Mouse (Mus musculus): Measurements from ENCODE around the gene Psg22. TPM values are rescaled to one million over a fixed set of nuclear protein-coding genes. Genes with fewer than 3 reads are reported as not detected.
"Not testable (repeated sequence)": the region's sequence is repeated elsewhere in the genome, so short reads cannot be mapped to it uniquely, and the experiment has no call there.

Psg22 gene
- polyA plus RNA-seq, 1 experiment = not detected

- TF ChIP-seq POLR2A (IDR thresholded peaks at IDR 0.05; ENCODE audit: low read depth, low read length) = no peak
- no peak for TF ChIP-seq CTCF (IDR thresholded peaks at IDR 0.05; ENCODE audit: extremely low read depth, insufficient read depth, insufficient read length, insufficient replicate concordance)
- WGBS = 82% methylated on average over 6 of the region's 6 CpGs
- Histone ChIP-seq H3K4me3 (ENCODE audit: extremely low read depth, insufficient read depth, insufficient read length) (no peak overlapping the region), H3K27me3 (ENCODE audit: control insufficient read depth, insufficient read depth, low read length) (no peaks in the 10 kb centered on the region), H3K36me3 (ENCODE audit: control insufficient read depth, insufficient read depth, low read length) (no peaks in the 10 kb centered on the region), H3K4me1 (ENCODE audit: control insufficient read depth, insufficient read depth, insufficient read length) (no peaks in the 10 kb centered on the region), H3K27ac (ENCODE audit: insufficient read depth, low read length) (no peak overlapping the region)
- no peak for DNase-seq (ENCODE audit: low read depth in 1 of 2, low spot score in 2 of 2)
Observed at GRCm38 (mm10) chr7:18724001-18724400, 6.1 kb downstream of the Psg22 start.

- not testable (repeated sequence) for H3K27me3 ChIP-seq (ENCODE audit: control insufficient read depth, insufficient read depth, low read length); DNase-seq (ENCODE audit: low read depth in 1 of 2, low spot score in 2 of 2); H3K4me3 ChIP-seq (ENCODE audit: extremely low read depth, insufficient read depth, insufficient read length); H3K27ac ChIP-seq (ENCODE audit: insufficient read depth, low read length); H3K4me1 ChIP-seq (ENCODE audit: control insufficient read depth, insufficient read depth, insufficient read length); H3K36me3 ChIP-seq (ENCODE audit: control insufficient read depth, insufficient read depth, low read length)
Observed at GRCm38 (mm10) chr7:18725931-18726330, 8.0 kb downstream of the Psg22 start.

- no peak for TF ChIP-seq POLR2A (IDR thresholded peaks at IDR 0.05; ENCODE audit: low read depth, low read length)
- TF ChIP-seq CTCF (IDR thresholded peaks at IDR 0.05; ENCODE audit: extremely low read depth, insufficient read depth, insufficient read length, insufficient replicate concordance) = no peak
- 74% methylated on average over 1 of the region's 1 CpGs for WGBS
- H3K4me1 ChIP-seq (ENCODE audit: control insufficient read depth, insufficient read depth, insufficient read length) = no peaks in the 10 kb centered on the region
- DNase-seq (ENCODE audit: low read depth in 1 of 2, low spot score in 2 of 2) = no peak
- no peak overlapping the region for H3K4me3 ChIP-seq (ENCODE audit: extremely low read depth, insufficient read depth, insufficient read length)
- no peaks in the 10 kb centered on the region for H3K27me3 ChIP-seq (ENCODE audit: control insufficient read depth, insufficient read depth, low read length)
- H3K36me3 ChIP-seq (ENCODE audit: control insufficient read depth, insufficient read depth, low read length) = no peaks in the 10 kb centered on the region
- no peak overlapping the region for H3K27ac ChIP-seq (ENCODE audit: insufficient read depth, low read length)
Observed at GRCm38 (mm10) chr7:18728391-18728790, 10.5 kb downstream of the Psg22 start.

- H3K27me3 ChIP-seq (ENCODE audit: control insufficient read depth, insufficient read depth, low read length) = no peaks in the 10 kb centered on the region
- no peaks in the 10 kb centered on the region for H3K4me1 ChIP-seq (ENCODE audit: control insufficient read depth, insufficient read depth, insufficient read length)
- no peak for DNase-seq (ENCODE audit: low read depth in 1 of 2, low spot score in 2 of 2)
- H3K36me3 ChIP-seq (ENCODE audit: control insufficient read depth, insufficient read depth, low read length) = no peaks in the 10 kb centered on the region
- no peak for TF ChIP-seq POLR2A (IDR thresholded peaks at IDR 0.05; ENCODE audit: low read depth, low read length)
- TF ChIP-seq CTCF (IDR thresholded peaks at IDR 0.05; ENCODE audit: extremely low read depth, insufficient read depth, insufficient read length, insufficient replicate concordance) = no peak
- no peak overlapping the region for H3K4me3 ChIP-seq (ENCODE audit: extremely low read depth, insufficient read depth, insufficient read length)
- H3K27ac ChIP-seq (ENCODE audit: insufficient read depth, low read length) = no peak overlapping the region
Observed at GRCm38 (mm10) chr7:18733111-18733510, 15.2 kb downstream of the Psg22 start.

GRCm38 (mm10) chr7:18734451-18734850 lies 16.6 kb downstream of the Psg22 start:
- Histone ChIP-seq H3K27me3 (ENCODE audit: control insufficient read depth, insufficient read depth, low read length) (no peaks in the 10 kb centered on the region), H3K4me3 (ENCODE audit: extremely low read depth, insufficient read depth, insufficient read length) (no peak overlapping the region), H3K4me1 (ENCODE audit: control insufficient read depth, insufficient read depth, insufficient read length) (no peaks in the 10 kb centered on the region), H3K27ac (ENCODE audit: insufficient read depth, low read length) (no peak overlapping the region), H3K36me3 (ENCODE audit: control insufficient read depth, insufficient read depth, low read length) (no peaks in the 10 kb centered on the region)
- WGBS = 87% methylated on average over 1 of the region's 1 CpGs
- no peak for TF ChIP-seq POLR2A (IDR thresholded peaks at IDR 0.05; ENCODE audit: low read depth, low read length)
- DNase-seq (ENCODE audit: low read depth in 1 of 2, low spot score in 2 of 2) = no peak

GRCm38 (mm10) chr7:18746189-18746860 lies 28.4 kb downstream of the Psg22 start:
- DNase-seq (ENCODE audit: low read depth in 1 of 2, low spot score in 2 of 2) = no peak
- Histone ChIP-seq H3K27ac (ENCODE audit: insufficient read depth, low read length) (peak overlapping the region; percentile 29; the same call in 1 of the 2 replicates), H3K36me3 (ENCODE audit: control insufficient read depth, insufficient read depth, low read length) (no peaks in the 10 kb centered on the region), H3K4me3 (ENCODE audit: extremely low read depth, insufficient read depth, insufficient read length) (no peak overlapping the region), H3K27me3 (ENCODE audit: control insufficient read depth, insufficient read depth, low read length) (peaks cover 1% of the 10 kb centered on the region; the same call in 1 of the 2 replicates), H3K4me1 (ENCODE audit: control insufficient read depth, insufficient read depth, insufficient read length) (no peaks in the 10 kb centered on the region)
- WGBS = 42% methylated on average over 20 of the region's 20 CpGs
- TF ChIP-seq CTCF (IDR thresholded peaks at IDR 0.05; ENCODE audit: extremely low read depth, insufficient read depth, insufficient read length, insufficient replicate concordance) = no peak
- TF ChIP-seq POLR2A (IDR thresholded peaks at IDR 0.05; ENCODE audit: low read depth, low read length) = no peak

DNA sequence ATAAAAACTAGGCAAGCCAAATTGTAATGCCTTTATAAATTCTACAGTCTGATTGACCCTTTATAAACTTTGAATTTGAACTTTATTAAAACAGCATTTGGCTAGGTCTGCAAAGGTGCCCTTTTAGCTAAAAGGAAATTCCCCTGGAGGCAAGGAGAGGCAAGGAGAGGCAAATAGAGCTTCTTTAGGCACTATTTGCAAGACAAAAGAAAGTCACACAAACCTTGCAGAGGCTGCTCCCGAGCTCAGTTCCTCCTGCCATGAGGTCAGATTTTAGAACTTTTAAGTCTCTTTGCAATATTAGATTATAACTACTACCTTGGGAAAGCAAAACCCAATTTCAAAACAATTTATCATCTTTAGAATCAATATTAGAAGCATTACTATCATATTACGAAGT lies 29.5 kb downstream of the Psg22 start:
- H3K4me1 ChIP-seq (ENCODE audit: control insufficient read depth, insufficient read depth, insufficient read length); H3K36me3 ChIP-seq (ENCODE audit: control insufficient read depth, insufficient read depth, low read length); H3K4me3 ChIP-seq (ENCODE audit: extremely low read depth, insufficient read depth, insufficient read length); H3K27ac ChIP-seq (ENCODE audit: insufficient read depth, low read length); H3K27me3 ChIP-seq (ENCODE audit: control insufficient read depth, insufficient read depth, low read length); DNase-seq (ENCODE audit: low read depth in 1 of 2, low spot score in 2 of 2): not testable (repeated sequence)
- 72% methylated on average over 2 of the region's 2 CpGs for WGBS

Data from spleen, adult 2 months (tissue).